Mouse (Mus musculus) forebrain, embryonic 11.5 days (tissue): ENCODE measurements at regions not wholly inside any gene's neighbourhood (a gene's known extent, or its start where the extent isn't known, plus 50 kb on each side); places are given as distances from the start of the nearest gene placed in this dataset.

Experiments
- ATAC-seq: fragments of 200-750 bp; cut with Nextera tagmentation; replicated peaks from 2 replicates; pipeline ENCODE4 v1.8.0; 2017; ENCODE audit warnings: moderate TSS enrichment; ENCODE audit not compliant: low FRiP score
- DNase-seq: peaks from one replicate; pipeline ENCODE4 v3.0.0-alpha.2; 2017; ENCODE audit warnings: low spot score
- H3K27ac ChIP-seq: fragments of 300-500 bp; sonication (generic); 2 replicates; pipeline ENCODE4 v1.5.1; 2014; ENCODE audit warnings: low read depth, low read length
- H3K27me3 ChIP-seq: fragments of 300-500 bp; sonication (generic); 2 replicates; pipeline ENCODE4 v1.6.1; 2014; ENCODE audit warnings: mild to moderate bottlenecking, low read length, mixed read lengths; ENCODE audit not compliant: control insufficient read depth, insufficient read depth
- H3K36me3 ChIP-seq: fragments of 300-500 bp; sonication (generic); 2 replicates; pipeline ENCODE4 v1.6.1; 2014; ENCODE audit warnings: mild to moderate bottlenecking, low read length, moderate library complexity, mixed read lengths; ENCODE audit not compliant: control insufficient read depth, insufficient read depth
- H3K4me1 ChIP-seq: fragments of 300-500 bp; sonication (generic); replicated peaks from 2 replicates; pipeline ENCODE4 v1.6.1; 2014; ENCODE audit warnings: low read length, mixed read lengths; ENCODE audit not compliant: control insufficient read depth, insufficient read depth
- H3K4me2 ChIP-seq: fragments of 300-500 bp; sonication (generic); 2 replicates; pipeline ENCODE4 v1.6.1; 2014; ENCODE audit warnings: low read depth, mild to moderate bottlenecking, low read length, moderate library complexity, mixed read lengths; ENCODE audit not compliant: severe bottlenecking
- H3K4me3 ChIP-seq: fragments of 300-500 bp; sonication (generic); 2 replicates; pipeline ENCODE4 v1.5.1; 2014; ENCODE audit warnings: low read depth, low read length
- H3K9ac ChIP-seq: fragments of 300-500 bp; sonication (generic); 2 replicates; pipeline ENCODE4 v1.6.1; 2014; ENCODE audit warnings: low read length
- H3K9me3 ChIP-seq: fragments of 300-500 bp; sonication (generic); 2 replicates; pipeline ENCODE4 v1.6.1; 2016; ENCODE audit warnings: low read length, mixed read lengths; ENCODE audit not compliant: control insufficient read depth
- WGBS: fragments of 180-500 bp; shearing (Covaris S2); extraction: QIAGEN DNeasy Blood & Tissue Kit; methylation state at CpG from one replicate; pipeline ENCODE4 v1.1.7; 2014; 5-methylcytosine and 5-hydroxymethylcytosine counted together

- 75% methylated on average over 14 of the region's 14 CpGs for WGBS
- no peak overlapping the region for H3K4me3 ChIP-seq
- H3K27me3 ChIP-seq: no peaks in the 10 kb centered on the region
- ATAC-seq: no peak
- H3K9ac ChIP-seq: no peak overlapping the region
- no peaks in the 10 kb centered on the region for H3K36me3 ChIP-seq
- no peak overlapping the region for H3K27ac ChIP-seq
- H3K4me1 ChIP-seq: no peaks in the 10 kb centered on the region; the same call in 1 of the 2 replicates
- DNase-seq: peak; percentile 37
- no peaks in the 10 kb centered on the region for H3K9me3 ChIP-seq
- H3K4me2 ChIP-seq: no peak overlapping the region
Observed at GRCm38 (mm10) chr1:88964045-88964747, 106.0 kb upstream of the Sh3bp4 start.

- H3K27ac ChIP-seq: no peak overlapping the region
- no peaks in the 10 kb centered on the region for H3K9me3 ChIP-seq
- peak; percentile 25 for DNase-seq
- H3K4me2 ChIP-seq: no peak overlapping the region
- no peak for ATAC-seq
- no peaks in the 10 kb centered on the region for H3K36me3 ChIP-seq
- 85% methylated on average over 2 of the region's 2 CpGs for WGBS
- no peak overlapping the region for H3K9ac ChIP-seq
- H3K4me1 ChIP-seq: no peaks in the 10 kb centered on the region; the same call in 1 of the 2 replicates
- H3K27me3 ChIP-seq: no peaks in the 10 kb centered on the region
- H3K4me3 ChIP-seq: no peak overlapping the region
Observed at GRCm38 (mm10) chr1:88966416-88966815, 103.8 kb upstream of the Sh3bp4 start.

- H3K4me3 ChIP-seq: no peak overlapping the region
- H3K4me2 ChIP-seq: no peak overlapping the region
- H3K27ac ChIP-seq: no peak overlapping the region
- H3K36me3 ChIP-seq: no peaks in the 10 kb centered on the region
- H3K9me3 ChIP-seq: no peaks in the 10 kb centered on the region
- no peak overlapping the region for H3K9ac ChIP-seq
- no peaks in the 10 kb centered on the region for H3K27me3 ChIP-seq
- no peaks in the 10 kb centered on the region for H3K4me1 ChIP-seq
- peak; percentile 17 for DNase-seq
- ATAC-seq: no peak
- 93% methylated on average over 7 of the region's 7 CpGs for WGBS
Observed at GRCm38 (mm10) chr1:88968142-88968541, 102.1 kb upstream of the Sh3bp4 start.

- Histone ChIP-seq H3K9ac (no peak overlapping the region), H3K4me2 (no peak overlapping the region), H3K27me3 (no peaks in the 10 kb centered on the region), H3K9me3 (no peaks in the 10 kb centered on the region), H3K36me3 (no peaks in the 10 kb centered on the region), H3K4me1 (no peaks in the 10 kb centered on the region), H3K4me3 (no peak overlapping the region), H3K27ac (no peak overlapping the region)
- ATAC-seq (no peak), DNase-seq (peak; percentile 17)
- 92% methylated on average over 7 of the region's 7 CpGs for WGBS
Observed at GRCm38 (mm10) chr1:88969016-88969415, 101.2 kb upstream of the Sh3bp4 start.

GRCm38 (mm10) chr1:88969630-88970029 lies 100.6 kb upstream of the Sh3bp4 start:
- H3K27ac ChIP-seq: no peak overlapping the region
- H3K36me3 ChIP-seq: no peaks in the 10 kb centered on the region
- H3K4me2 ChIP-seq: no peak overlapping the region
- peak; percentile 18 for DNase-seq
- no peaks in the 10 kb centered on the region for H3K27me3 ChIP-seq
- H3K9me3 ChIP-seq: no peaks in the 10 kb centered on the region
- H3K4me3 ChIP-seq: no peak overlapping the region
- 94% methylated on average over 3 of the region's 3 CpGs for WGBS
- no peaks in the 10 kb centered on the region for H3K4me1 ChIP-seq
- no peak overlapping the region for H3K9ac ChIP-seq
- no peak for ATAC-seq

- Histone ChIP-seq H3K27me3 (no peaks in the 10 kb centered on the region), H3K27ac (no peak overlapping the region), H3K4me2 (no peak overlapping the region), H3K4me3 (no peak overlapping the region), H3K36me3 (no peaks in the 10 kb centered on the region), H3K9me3 (no peaks in the 10 kb centered on the region), H3K9ac (no peak overlapping the region), H3K4me1 (no peaks in the 10 kb centered on the region)
- no peak for ATAC-seq
- 91% methylated on average over 8 of the region's 8 CpGs for WGBS
- no peak for DNase-seq
Observed at GRCm38 (mm10) chr1:88976101-88976500, 94.1 kb upstream of the Sh3bp4 start.

- Histone ChIP-seq H3K9ac (no peak overlapping the region), H3K4me2 (no peak overlapping the region), H3K36me3 (no peaks in the 10 kb centered on the region), H3K27me3 (no peaks in the 10 kb centered on the region), H3K9me3 (no peaks in the 10 kb centered on the region), H3K4me1 (no peaks in the 10 kb centered on the region), H3K27ac (no peak overlapping the region), H3K4me3 (no peak overlapping the region)
- DNase-seq: no peak
- ATAC-seq: no peak
Observed at GRCm38 (mm10) chr1:88988011-88988695, 82.1 kb upstream of the Sh3bp4 start.

GRCm38 (mm10) chr1:88994588-88995331 lies 75.5 kb upstream of the Sh3bp4 start:
- DNase-seq (peak; percentile 42), ATAC-seq (no peak)
- Histone ChIP-seq H3K9me3 (no peaks in the 10 kb centered on the region), H3K27ac (no peak overlapping the region), H3K9ac (no peak overlapping the region), H3K4me1 (no peaks in the 10 kb centered on the region; the same call in 1 of the 2 replicates), H3K4me2 (no peak overlapping the region), H3K36me3 (no peaks in the 10 kb centered on the region), H3K4me3 (no peak overlapping the region), H3K27me3 (no peaks in the 10 kb centered on the region)
- 66% methylated on average over 12 of the region's 12 CpGs for WGBS
